Mouse (Mus musculus): ENCODE measurements at regions not wholly inside any gene's neighbourhood (a gene's known extent, or its start where the extent isn't known, plus 50 kb on each side); places are given as distances from the start of the nearest gene placed in this dataset.

- ATAC-seq (ENCODE audit: low FRiP score, low read depth) (no peak), DNase-seq (ENCODE audit: low spot score) (no peak)
- no peak for TF ChIP-seq POLR2A (IDR thresholded peaks at IDR 0.05; ENCODE audit: borderline replicate concordance, extremely low read depth, insufficient read depth, insufficient read length)
- WGBS, result 70% methylated on average over 1 of the region's 1 CpGs
- Histone ChIP-seq H3K27me3 (ENCODE audit: control insufficient read depth, insufficient read depth, low read length) (0 out of 2 replicates have a peak, but pooled peaks cover 5% of the 10 kb centered on the region), H3K4me3 (replicated peaks; ENCODE audit: low read length) (no peak overlapping the region), H3K27ac (replicated peaks; ENCODE audit: low read depth, low read length) (no peak overlapping the region), H3K36me3 (ENCODE audit: control insufficient read depth, insufficient read depth, low read length) (no peaks in the 10 kb centered on the region), H3K9ac (ENCODE audit: low read depth, low read length, severe bottlenecking) (no peak overlapping the region), H3K9me3 (ENCODE audit: control insufficient read depth, low read length) (no peaks in the 10 kb centered on the region), H3K4me2 (replicated peaks; ENCODE audit: low read depth, low read length, severe bottlenecking) (no peak overlapping the region), H3K4me1 (ENCODE audit: control insufficient read depth, insufficient read depth, low read length) (no peaks in the 10 kb centered on the region)
These were observed 55.2 kb upstream of the Trabd2b start for GRCm38 (mm10) chr4:114351282-114351681.

- no peaks in the 10 kb centered on the region for H3K4me1 ChIP-seq (ENCODE audit: control insufficient read depth, insufficient read depth, low read length)
- DNase-seq (ENCODE audit: low spot score) (no peak), ATAC-seq (ENCODE audit: low FRiP score, low read depth) (no peak)
- H3K27me3 ChIP-seq (ENCODE audit: control insufficient read depth, insufficient read depth, low read length), result 0 out of 2 replicates have a peak, but pooled peaks cover 5% of the 10 kb centered on the region
- no peak overlapping the region for H3K4me2 ChIP-seq (replicated peaks; ENCODE audit: low read depth, low read length, severe bottlenecking)
- H3K27ac ChIP-seq (replicated peaks; ENCODE audit: low read depth, low read length), result no peak overlapping the region
- H3K36me3 ChIP-seq (ENCODE audit: control insufficient read depth, insufficient read depth, low read length), result no peaks in the 10 kb centered on the region
- H3K9me3 ChIP-seq (ENCODE audit: control insufficient read depth, low read length), result no peaks in the 10 kb centered on the region
- H3K4me3 ChIP-seq (replicated peaks; ENCODE audit: low read length), result no peak overlapping the region
- no peak for TF ChIP-seq POLR2A (IDR thresholded peaks at IDR 0.05; ENCODE audit: borderline replicate concordance, extremely low read depth, insufficient read depth, insufficient read length)
- 58% methylated on average over 2 of the region's 2 CpGs for WGBS
- no peak overlapping the region for H3K9ac ChIP-seq (ENCODE audit: low read depth, low read length, severe bottlenecking)
These were observed 53.5 kb upstream of the Trabd2b start for GRCm38 (mm10) chr4:114353058-114353457.

Data from limb, embryonic 14.5 days (tissue).